Mouse (Mus musculus) fibroblast of lung, adult 2 months (primary cell): ENCODE measurements around the gene Mettl6.
"Not testable (repeated sequence)": the region's sequence is repeated elsewhere in the genome, so short reads cannot be mapped to it uniquely, and the experiment has no call there.

Experiments
- DNase-seq: peaks from one replicate; pipeline ENCODE4 v3.0.0-alpha.2; 2011; ENCODE audit warnings: low read depth

The Mettl6 gene

GRCm38 (mm10) chr14:31473297-31473696, 21.5 kb downstream of the Mettl6 start:
- no peak for DNase-seq

- DNase-seq: peak; percentile 30
These were observed 22.3 kb downstream of the Mettl6 start for GRCm38 (mm10) chr14:31472451-31473061.

- DNase-seq: no peak
These were observed 25.1 kb downstream of the Mettl6 start for GRCm38 (mm10) chr14:31469711-31470110.

- no peak for DNase-seq
These were observed 30.7 kb downstream of the Mettl6 start for GRCm38 (mm10) chr14:31464176-31464575.

GRCm38 (mm10) chr14:31462886-31463285, 32.0 kb downstream of the Mettl6 start:
- DNase-seq: no peak

GRCm38 (mm10) chr14:31462226-31462625, 32.6 kb downstream of the Mettl6 start:
- DNase-seq: not testable (repeated sequence)

- no peak for DNase-seq
These were observed 36.8 kb downstream of the Mettl6 start for GRCm38 (mm10) chr14:31458006-31458405.

- DNase-seq: no peak
These were observed 38.6 kb downstream of the Mettl6 start for GRCm38 (mm10) chr14:31456064-31456721.

GRCm38 (mm10) chr14:31454849-31455566, 39.8 kb downstream of the Mettl6 start:
- no peak for DNase-seq

GRCm38 (mm10) chr14:31453946-31454345, 40.9 kb downstream of the Mettl6 start:
- DNase-seq: not testable (repeated sequence)

GRCm38 (mm10) chr14:31448994-31449393, 45.8 kb downstream of the Mettl6 start:
- DNase-seq: no peak

GRCm38 (mm10) chr14:31443616-31444015, 51.2 kb downstream of the Mettl6 start:
- no peak for DNase-seq

GRCm38 (mm10) chr14:31440725-31441124, 54.1 kb downstream of the Mettl6 start:
- no peak for DNase-seq

- DNase-seq: no peak
These were observed 54.6 kb downstream of the Mettl6 start for GRCm38 (mm10) chr14:31440230-31440629.

GRCm38 (mm10) chr14:31439279-31439678, 55.6 kb downstream of the Mettl6 start:
- no peak for DNase-seq

- no peak for DNase-seq
These were observed 56.9 kb downstream of the Mettl6 start for GRCm38 (mm10) chr14:31437826-31438529.

GRCm38 (mm10) chr14:31435930-31436693, 58.7 kb downstream of the Mettl6 start, which contains the start of gene Sh3bp5:
Gene Sh3bp5, minus strand, starts transcription at chr14:31436078.
- DNase-seq: peak; percentile 46

GRCm38 (mm10) chr14:31435018-31435915, 59.6 kb downstream of the Mettl6 start:
- no peak for DNase-seq

GRCm38 (mm10) chr14:31434426-31434825, 60.4 kb downstream of the Mettl6 start:
- no peak for DNase-seq

GRCm38 (mm10) chr14:31433851-31434360, 60.9 kb downstream of the Mettl6 start:
- peak; percentile 49 for DNase-seq
